Mouse (Mus musculus) brown adipose tissue, adult 24 weeks (tissue): ENCODE measurements around the gene 5730596B20Rik. TPM values are rescaled to one million over a fixed set of nuclear protein-coding genes. Genes with fewer than 3 reads are reported as not detected.

Experiments used
- H3K27ac ChIP-seq: fragments of 200-500 bp; replicated peaks from 2 replicates; pipeline ENCODE4 v1.5.1; 2012; ENCODE audit warnings: low read depth, mild to moderate bottlenecking, low read length
- H3K4me1 ChIP-seq: fragments of 200-500 bp; 2 replicates; pipeline ENCODE4 v1.6.1; 2012; ENCODE audit warnings: low read length, mixed read lengths; ENCODE audit not compliant: control insufficient read depth, insufficient read depth, insufficient read length
- H3K4me3 ChIP-seq: fragments of 200-500 bp; 2 replicates; pipeline ENCODE4 v1.5.1; 2012; ENCODE audit warnings: low read depth, mild to moderate bottlenecking, low read length, moderate library complexity; ENCODE audit not compliant: insufficient read depth
- polyA plus RNA-seq: library from polyadenylated mRNA; stranded (reverse); fragments of >200 nt; gene quantifications from 2 replicates; pipeline ENCODE4 v1.2.4, GENCODE M21; 2012; ENCODE audit not compliant: missing spikeins, insufficient read depth, insufficient read length

Gene 5730596B20Rik
- polyA plus RNA-seq, 1 experiment, result not detected

DNA sequence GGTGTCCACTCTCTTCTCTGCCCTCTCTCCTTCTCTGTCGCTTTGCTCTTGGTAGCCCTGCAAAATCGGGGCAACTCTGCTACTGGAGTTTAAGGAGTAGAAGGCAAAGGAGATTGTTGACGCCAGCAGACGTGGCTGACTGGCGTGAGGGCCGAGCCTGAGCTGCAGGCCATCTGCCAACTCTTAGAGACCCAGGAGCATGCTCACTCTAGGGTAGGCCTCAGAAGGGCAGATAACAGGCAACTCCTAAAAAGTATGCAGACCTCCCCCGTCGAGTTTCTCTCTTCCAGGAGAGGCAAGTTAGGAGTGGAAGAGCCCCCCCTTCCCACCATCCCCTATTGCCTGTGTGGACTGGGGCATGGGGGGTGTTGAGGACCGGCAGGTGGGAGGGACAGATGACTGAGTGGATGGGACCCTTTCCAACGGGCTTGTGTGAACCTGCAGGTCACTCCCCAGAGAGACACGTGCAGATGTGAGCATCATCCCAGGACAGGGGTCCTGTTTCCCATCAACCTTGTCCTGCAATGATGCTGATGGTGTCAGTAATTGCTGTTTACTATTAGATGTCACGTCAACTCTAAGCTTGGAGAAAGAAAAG, 18.0 kb upstream of the 5730596B20Rik start:
- Histone ChIP-seq H3K4me3 (peak overlapping the region; percentile 84), H3K27ac (peak overlapping the region; percentile 90), H3K4me1 (no peaks in the 10 kb centered on the region; the same call in 1 of the 2 replicates)

DNA sequence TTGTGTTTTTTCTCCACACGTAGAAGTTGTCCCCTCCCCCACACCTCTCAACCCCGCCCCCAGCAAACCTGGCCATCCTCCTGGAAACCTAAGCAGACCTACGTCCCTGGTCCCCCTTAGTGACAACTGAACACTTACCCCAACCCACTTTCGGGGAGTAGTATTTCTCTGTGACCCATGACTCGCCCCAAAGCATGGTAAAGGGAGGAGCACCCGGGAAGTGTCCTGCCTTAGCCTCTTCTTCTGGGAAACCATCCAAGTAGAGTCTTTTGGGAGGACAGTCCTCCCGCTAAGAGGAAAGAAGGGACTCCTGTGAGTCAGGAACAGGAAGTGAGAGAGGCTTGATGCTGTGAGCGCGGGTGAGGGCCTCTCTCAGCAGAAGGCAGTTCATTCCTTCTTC, 17.3 kb upstream of the 5730596B20Rik start:
- H3K4me1 ChIP-seq, result no peaks in the 10 kb centered on the region; the same call in 1 of the 2 replicates
- H3K27ac ChIP-seq, result peak overlapping the region; percentile 90
- peak overlapping the region; percentile 84 for H3K4me3 ChIP-seq

DNA sequence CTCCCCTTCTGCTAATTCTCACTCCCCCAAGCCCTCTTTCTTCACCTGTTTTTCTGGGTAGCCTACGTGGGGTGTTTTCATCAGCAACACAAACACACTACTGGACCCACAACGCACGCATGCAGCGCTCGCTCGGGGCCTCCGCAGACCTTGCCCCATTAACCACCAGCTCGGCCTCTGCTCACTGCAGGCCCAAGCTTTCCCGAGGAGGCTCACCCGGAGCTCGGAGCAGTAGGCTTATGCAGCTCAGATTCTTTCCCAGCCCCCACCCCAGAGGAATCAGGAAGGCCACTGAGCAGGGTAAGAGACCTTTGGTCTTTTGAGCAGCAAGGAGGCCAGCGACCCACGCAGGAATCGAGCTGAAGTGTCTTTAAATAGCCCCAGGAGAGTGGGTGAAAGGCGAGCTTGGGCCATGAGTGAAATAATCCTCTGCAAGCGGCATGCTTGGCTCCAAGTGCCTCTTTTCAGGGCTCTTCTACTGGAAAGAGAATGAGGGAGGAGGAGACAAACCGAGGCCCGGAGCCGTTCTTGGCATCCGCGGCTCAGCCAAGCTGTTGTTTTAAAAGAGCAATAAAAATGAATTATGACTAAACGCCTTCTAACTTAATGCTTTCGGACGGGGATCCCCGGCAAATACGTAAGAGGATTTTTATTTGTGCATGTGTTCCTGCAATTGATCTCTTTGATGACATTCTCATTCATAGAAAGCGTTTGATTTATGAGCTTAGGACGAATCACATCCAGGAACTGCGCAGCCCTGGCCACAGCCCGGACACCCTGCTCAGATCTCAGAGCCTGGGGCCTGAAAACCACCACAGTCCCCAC, 16.6 kb upstream of the 5730596B20Rik start:
- peak overlapping the region; percentile 53 for H3K4me3 ChIP-seq

DNA sequence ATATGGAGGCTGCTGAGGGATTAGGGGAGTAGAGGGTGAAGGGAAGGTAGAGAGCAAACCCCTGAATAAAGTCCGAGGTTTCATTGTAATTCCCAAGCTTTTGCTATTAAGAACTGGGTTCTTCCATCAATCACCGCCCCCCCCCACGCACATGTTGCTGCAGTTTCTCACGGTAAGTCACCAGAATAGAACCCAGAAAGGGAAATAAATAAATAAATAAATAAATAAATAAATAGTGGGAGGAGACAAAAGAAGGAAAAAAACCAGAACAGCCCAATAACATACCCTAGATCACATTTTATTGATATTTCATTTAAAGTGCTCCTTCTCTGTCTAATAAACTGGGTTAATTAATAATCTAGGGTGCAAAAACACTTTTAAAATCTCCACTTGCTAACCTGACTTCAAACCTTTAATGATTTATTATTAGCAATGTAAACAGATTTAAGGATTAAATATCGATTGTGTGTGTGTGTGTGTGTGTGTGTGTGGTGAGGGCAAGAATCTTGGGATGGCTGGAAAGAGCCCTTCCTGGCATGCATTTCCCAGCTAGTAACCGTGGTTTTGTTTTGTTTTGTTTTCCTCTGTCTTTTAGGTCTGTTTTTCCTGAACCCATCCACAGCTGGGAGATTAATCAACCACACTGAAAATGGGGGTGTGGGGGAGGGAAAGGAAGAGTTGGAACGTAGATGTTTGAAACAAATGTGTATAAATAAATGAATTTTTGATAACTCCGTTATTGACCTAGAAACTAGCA, 15.8 kb upstream of the 5730596B20Rik start:
- H3K27ac ChIP-seq, result peak overlapping the region; percentile 71
- peaks cover 4% of the 10 kb centered on the region for H3K4me1 ChIP-seq
- H3K4me3 ChIP-seq, result peak overlapping the region; percentile 53

More for the DNA sequence above, 16.6 kb upstream of the 5730596B20Rik start:
- Histone ChIP-seq H3K27ac (peak overlapping the region; percentile 71), H3K4me1 (no peaks in the 10 kb centered on the region; the same call in 1 of the 2 replicates)

DNA sequence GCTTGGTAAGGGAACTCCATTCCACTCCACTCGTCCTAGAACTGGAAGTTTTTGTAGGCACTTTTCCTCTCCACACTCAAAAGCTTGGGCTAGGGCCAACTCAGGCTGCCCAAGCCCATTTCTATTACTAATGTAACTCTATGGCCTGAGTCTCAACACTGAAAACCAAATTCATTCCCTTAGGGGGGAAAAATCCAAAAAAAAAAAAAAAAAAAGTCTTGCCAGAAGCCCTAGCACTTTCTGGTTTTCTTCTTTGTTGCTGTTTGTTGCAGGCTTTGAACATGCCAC, 15.3 kb upstream of the 5730596B20Rik start:
- H3K27ac ChIP-seq, result peak overlapping the region; percentile 17
- H3K4me1 ChIP-seq, result peaks cover 9% of the 10 kb centered on the region
- H3K4me3 ChIP-seq, result 0 out of 2 replicates have a peak overlapping the region, but pooled peaks have one; percentile 2

DNA sequence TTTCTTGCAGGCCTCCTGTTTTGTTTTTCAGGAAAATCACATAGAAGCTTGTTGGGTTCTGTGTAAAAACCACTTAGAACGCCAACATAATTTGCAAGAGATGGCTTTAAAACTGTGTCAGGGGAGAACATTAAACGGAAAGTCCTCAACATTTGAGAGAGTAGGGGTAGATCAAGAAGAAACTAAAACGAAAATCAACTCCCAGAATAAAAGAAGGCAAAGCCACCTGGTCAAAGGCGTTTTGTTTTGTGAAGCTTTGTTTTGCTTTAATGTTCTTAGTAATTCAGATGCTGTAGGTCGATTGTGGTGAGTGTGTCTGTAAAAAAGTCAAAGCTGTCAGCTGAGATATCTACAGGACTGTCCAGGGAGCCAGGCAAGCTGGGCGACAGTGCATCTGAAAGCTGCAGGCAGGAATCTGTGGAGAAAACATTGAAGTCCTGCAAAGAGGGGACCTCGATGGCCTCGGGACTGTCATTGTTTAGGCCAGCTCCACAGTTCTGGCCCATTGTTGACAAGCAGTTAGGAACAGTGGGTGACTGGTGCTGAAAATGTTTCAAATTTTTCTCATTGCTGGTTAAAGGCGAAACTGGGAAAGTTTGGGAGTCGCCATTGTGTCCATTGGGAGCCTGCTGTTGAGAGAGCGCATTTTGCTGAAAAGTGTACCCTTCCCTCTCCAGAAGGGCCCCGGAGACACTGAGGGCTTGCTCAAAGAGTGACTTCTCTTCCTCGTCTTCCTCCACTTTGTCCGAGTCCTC, 14.5 kb upstream of the 5730596B20Rik start:
- H3K27ac ChIP-seq, result peak overlapping the region; percentile 89
- H3K4me1 ChIP-seq, result peaks cover 9% of the 10 kb centered on the region
- peak overlapping the region; percentile 92 for H3K4me3 ChIP-seq

DNA sequence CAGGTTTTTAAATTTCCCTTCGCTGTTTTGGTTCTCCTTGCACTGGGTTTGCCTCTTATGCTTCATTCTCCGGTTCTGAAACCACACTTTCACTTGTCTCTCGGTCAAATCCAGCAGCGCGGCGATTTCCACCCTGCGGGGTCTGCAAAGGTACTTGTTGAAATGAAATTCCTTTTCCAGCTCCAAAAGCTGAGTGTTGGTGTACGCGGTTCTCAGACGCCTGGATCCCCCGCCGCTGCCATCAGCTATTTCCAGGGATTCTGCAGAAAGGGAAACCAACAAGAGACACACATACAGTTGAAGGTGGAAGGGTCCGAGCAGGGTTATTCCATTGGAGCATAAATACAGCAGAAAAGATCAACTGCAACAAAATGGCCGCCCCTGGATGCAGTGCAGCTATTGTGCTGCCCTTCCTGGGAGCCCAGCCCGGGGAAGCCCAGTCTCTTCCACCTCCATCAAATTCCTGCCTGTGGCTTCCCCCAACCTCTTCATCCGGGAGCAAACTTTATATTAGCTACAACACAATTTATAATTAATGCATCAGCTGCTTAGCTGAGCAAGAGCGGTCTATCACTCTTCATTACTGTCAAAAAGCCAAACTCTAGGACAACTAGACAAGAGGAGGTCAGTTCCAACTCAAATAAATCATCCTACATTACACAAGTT, 13.8 kb upstream of the 5730596B20Rik start:
- Histone ChIP-seq H3K4me3 (peak overlapping the region; percentile 92), H3K27ac (peak overlapping the region; percentile 89), H3K4me1 (peaks cover 9% of the 10 kb centered on the region)

DNA sequence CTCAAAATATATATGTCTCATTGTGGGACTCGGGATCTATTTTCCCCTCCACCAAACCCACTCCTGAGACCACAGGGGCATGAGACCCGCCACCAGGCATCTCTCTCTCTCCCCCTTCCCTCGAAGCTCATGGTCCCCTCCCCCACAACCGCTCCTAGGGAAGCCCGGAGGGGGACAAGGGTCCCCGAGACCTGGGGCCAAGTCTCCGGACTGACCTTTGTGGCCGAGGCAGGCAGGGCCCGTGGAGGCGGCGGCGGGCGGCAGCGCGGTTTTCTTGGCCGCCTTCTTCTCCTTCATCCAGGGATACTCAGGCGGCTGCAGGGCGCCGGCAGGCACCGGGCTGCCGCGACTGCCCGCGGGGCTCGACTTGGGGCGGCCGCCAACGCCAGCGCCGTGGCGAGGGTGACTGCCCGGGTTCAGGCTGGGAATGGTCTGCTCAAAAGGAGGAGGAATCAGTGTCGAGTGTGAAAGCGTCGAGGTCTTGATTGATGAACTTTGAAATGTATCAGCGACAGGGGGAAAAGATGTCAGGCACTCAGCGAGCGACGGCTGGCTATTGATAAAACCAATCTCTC, 13.2 kb upstream of the 5730596B20Rik start:
- H3K27ac ChIP-seq, result peak overlapping the region; percentile 89
- H3K4me1 ChIP-seq, result peaks cover 9% of the 10 kb centered on the region
- peak overlapping the region; percentile 92 for H3K4me3 ChIP-seq

DNA sequence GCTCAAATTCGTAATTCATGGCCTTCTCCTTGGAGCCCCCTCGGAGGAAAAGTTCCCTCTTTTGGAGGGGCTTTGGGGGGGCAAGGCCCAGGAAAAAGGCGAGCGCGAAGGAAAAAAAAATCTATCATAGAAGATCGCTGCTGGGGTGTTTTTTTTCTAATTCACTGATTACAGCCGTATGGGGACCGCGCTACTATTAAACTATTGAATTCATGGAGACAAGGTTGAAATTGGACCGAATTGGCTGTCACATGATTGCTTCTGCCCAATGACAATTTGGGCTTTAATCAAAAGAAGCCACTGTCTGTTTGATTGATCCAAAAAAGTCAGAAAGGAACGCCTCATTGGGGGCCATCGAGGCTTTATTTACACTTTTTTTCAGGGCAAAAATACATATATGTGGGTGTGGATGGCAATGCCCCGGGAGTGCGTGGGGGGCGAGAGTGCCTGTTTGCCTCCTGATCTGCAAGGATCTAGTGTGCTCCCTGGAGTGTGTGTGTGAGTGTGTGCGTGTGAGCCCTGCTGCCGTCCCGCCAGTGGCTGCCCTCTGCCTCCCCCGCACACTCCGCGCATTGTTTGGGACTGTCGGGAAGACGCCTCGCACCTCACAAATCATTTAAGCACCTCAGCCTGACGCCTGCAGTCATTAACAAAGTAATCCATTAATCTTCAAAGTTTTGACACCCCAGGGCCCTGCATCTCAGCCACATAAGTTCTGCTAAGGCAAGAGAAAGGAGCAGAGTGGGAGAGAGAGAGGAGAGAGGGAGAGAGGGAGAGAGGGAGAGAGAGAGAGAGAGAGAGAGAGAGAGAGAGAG, 12.5 kb upstream of the 5730596B20Rik start, which contains the start of gene Hoxa2:
Gene Hoxa2, minus strand, starts transcription at position 206 of the 815 bp plus-strand sequence.
- peaks cover 11% of the 10 kb centered on the region for H3K4me1 ChIP-seq
- H3K4me3 ChIP-seq, result peak within 1 kb of the TSS; percentile 92
- H3K27ac ChIP-seq, result peak within 1 kb of the TSS; percentile 89

DNA sequence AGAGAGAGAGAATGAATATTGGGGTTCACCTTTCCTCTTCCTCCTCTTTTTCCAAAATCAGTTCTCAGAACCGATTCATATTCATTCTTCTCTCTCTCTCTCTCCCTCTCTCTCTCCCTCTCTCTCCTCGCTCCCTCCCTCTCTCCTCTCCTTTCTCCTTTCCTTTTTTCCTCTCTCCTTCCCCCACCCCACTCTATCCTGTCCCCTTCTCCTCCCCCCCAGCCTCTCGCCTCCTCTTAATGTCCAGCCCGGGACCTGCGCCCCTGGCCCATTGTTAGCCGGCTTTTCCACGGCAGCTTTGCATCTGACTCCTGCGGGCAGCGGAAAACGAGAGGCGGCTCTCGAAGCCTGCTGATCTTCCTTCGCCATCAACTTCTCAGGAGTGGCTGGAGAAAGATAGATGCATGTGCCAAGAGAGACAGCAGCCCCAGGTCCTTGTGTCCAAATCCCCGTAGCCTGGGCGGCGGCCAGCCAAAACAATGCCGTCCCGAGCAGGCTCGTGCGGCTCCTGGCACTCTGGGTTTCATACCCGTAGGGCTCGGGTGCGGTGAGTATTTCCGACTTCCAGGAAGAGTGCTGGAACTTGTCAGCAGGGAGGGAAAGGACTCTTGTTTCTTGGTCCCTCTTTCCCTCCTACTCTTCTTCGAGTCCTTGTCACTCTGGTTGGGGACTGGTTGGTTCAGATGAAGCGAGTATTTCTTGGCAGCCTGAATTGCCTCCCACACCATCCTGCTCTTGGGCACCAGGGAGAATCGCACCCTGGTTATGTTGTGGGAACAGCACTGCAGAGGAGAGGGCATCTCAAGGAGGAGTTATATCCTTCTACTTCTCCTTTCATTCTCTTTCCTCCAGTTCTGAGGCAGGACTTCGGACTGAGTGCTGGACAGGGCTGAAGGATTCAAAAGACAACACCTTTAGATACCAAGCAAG, 11.6 kb upstream of the 5730596B20Rik start:
- Histone ChIP-seq H3K4me3 (peak overlapping the region; percentile 92), H3K4me1 (peaks cover 19% of the 10 kb centered on the region), H3K27ac (peak overlapping the region; percentile 89)

DNA sequence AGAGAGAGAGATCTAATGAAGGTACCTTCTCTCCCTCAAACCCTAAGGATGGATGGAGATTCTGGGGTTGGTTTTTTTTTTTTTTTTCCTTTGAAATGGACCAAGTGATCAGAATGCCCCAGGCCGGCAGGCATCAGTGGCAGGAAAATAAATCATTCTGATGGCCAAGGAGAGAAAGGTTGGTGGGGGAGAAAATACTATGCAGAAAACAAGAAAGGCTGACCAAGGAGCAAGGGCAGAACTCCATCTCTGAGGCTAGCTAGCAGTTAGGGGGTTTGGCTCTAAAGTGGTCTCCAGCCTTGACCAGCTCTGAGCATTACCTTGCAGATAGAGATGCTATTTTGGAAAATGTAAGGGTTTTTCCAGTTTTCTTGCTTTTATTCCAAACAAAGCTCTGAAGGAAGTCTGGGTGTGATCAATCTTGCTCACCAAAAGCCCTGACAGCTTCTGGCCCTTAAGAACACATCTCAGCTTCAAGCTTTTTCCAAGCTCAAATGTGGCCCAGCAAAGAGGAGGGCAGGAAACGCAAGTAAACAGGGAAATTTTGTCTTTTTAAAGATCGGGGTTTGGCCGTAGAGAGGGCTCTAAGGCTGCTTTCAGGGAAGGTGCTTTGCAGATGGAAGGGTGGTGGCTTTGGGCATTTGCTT, 10.7 kb upstream of the 5730596B20Rik start:
- Histone ChIP-seq H3K27ac (peak overlapping the region; percentile 43; the same call in 1 of the 2 replicates), H3K4me3 (peak overlapping the region; percentile 0; the same call in 1 of the 2 replicates), H3K4me1 (peaks cover 26% of the 10 kb centered on the region)

DNA sequence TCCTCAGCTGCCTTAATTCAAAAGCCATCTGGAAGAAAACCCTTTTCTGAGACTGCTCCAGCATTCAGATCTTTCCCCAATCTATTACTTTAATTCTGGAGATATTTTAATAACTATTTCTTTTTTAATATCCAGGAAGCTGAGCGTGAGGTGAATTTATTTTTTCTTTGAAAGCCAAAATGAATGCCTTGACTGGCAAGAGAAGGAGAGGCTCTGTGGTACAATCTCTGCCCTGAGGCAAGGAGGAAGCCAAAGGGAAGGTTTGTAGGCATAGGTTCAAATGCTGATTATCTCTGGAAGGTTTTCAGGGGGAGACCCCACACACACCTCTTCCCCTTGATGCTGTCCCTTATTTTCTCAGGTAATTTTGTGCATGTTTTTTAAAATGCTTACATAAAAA, 10.1 kb upstream of the 5730596B20Rik start:
- peaks cover 27% of the 10 kb centered on the region for H3K4me1 ChIP-seq
- peak overlapping the region; percentile 43; the same call in 1 of the 2 replicates for H3K27ac ChIP-seq
- peak overlapping the region; percentile 27; the same call in 1 of the 2 replicates for H3K4me3 ChIP-seq
